In genomic region chr3:104441435-104441834, GRCm38 (mm10) we compare ENCODE assay signal across 8 mouse cellular contexts.
DNase-seq lines count a peak whose midpoint lies in the region; ATAC-seq and TF ChIP-seq lines count a peak whose summit lies in the region.

No protein-coding gene starts in this region.

- 0 out of 2 replicates have a peak overlapping the region, but pooled peaks have one; percentile 28 for H3K4me3 ChIP-seq in kidney, embryonic 15.5 days (replicated peaks)
- H3K4me3 ChIP-seq in forebrain, postnatal 0 days (ENCODE audit: low read depth, low read length): peak overlapping the region; percentile 24; the same call in 1 of the 2 replicates
- no peak overlapping the region; the same call in 1 of the 2 replicates for H3K4me3 ChIP-seq in stomach, embryonic 15.5 days (replicated peaks)
- H3K4me3 ChIP-seq in thymus, adult 2 months (ENCODE audit: control insufficient read depth, insufficient read depth, low read length): no peak overlapping the region

- H3K27me3 ChIP-seq in kidney, embryonic 15.5 days: no peaks in the 10 kb centered on the region
- H3K27me3 ChIP-seq in forebrain, postnatal 0 days (ENCODE audit: insufficient read depth, low read length): no peaks in the 10 kb centered on the region
- no peaks in the 10 kb centered on the region for H3K27me3 ChIP-seq in stomach, embryonic 15.5 days (replicated peaks)
- no peaks in the 10 kb centered on the region for H3K27me3 ChIP-seq in thymus, adult 2 months (ENCODE audit: control insufficient read depth, insufficient read depth, low read length)

- no peaks in the 10 kb centered on the region for H3K36me3 ChIP-seq in kidney, embryonic 15.5 days
- no peaks in the 10 kb centered on the region for H3K36me3 ChIP-seq in forebrain, postnatal 0 days (ENCODE audit: insufficient read depth)
- no peaks in the 10 kb centered on the region for H3K36me3 ChIP-seq in stomach, embryonic 15.5 days
- H3K36me3 ChIP-seq in thymus, adult 2 months (ENCODE audit: control insufficient read depth, insufficient read depth, low read length): no peaks in the 10 kb centered on the region

- H3K9me3 ChIP-seq in kidney, embryonic 15.5 days (replicated peaks): no peaks in the 10 kb centered on the region
- H3K9me3 ChIP-seq in forebrain, postnatal 0 days (ENCODE audit: low read length): no peaks in the 10 kb centered on the region
- H3K9me3 ChIP-seq in stomach, embryonic 15.5 days: no peaks in the 10 kb centered on the region

- no peak for DNase-seq in kidney, postnatal 4 days
- peak; percentile 13 for DNase-seq in forebrain, postnatal 0 days
- peak; percentile 74 to 83 for DNase-seq in lung, adult 18-20 months
- DNase-seq in thymus, adult 2 months: no peak
- no peak for DNase-seq in cerebellum, adult 11 months

- peak overlapping the region; percentile 56 for H3K4me2 ChIP-seq in kidney, embryonic 15.5 days
- peak overlapping the region; percentile 50 for H3K4me2 ChIP-seq in forebrain, postnatal 0 days (ENCODE audit: low read depth)
- peak overlapping the region; percentile 53 for H3K4me2 ChIP-seq in stomach, embryonic 15.5 days

- H3K4me1 ChIP-seq in kidney, embryonic 15.5 days: peaks cover 14% of the 10 kb centered on the region
- 0 out of 2 replicates have a peak, but pooled peaks cover 3% of the 10 kb centered on the region for H3K4me1 ChIP-seq in forebrain, postnatal 0 days (ENCODE audit: insufficient read depth)
- peaks cover 12% of the 10 kb centered on the region for H3K4me1 ChIP-seq in stomach, embryonic 15.5 days
- H3K4me1 ChIP-seq in thymus, adult 2 months (replicated peaks; ENCODE audit: control insufficient read depth, insufficient read depth, low read length): peaks cover 5% of the 10 kb centered on the region

- no peak for ATAC-seq in kidney, embryonic 15.5 days (replicated peaks; ENCODE audit: low FRiP score)
- no peak for ATAC-seq in forebrain, postnatal 0 days
- ATAC-seq in stomach, embryonic 15.5 days (ENCODE audit: insufficient read depth, low FRiP score, low read depth): peak; percentile 28
- ATAC-seq in megakaryocyte, adult 5-6 weeks (ENCODE audit: poor library complexity, severe bottlenecking): no peak

- no peak overlapping the region for H3K9ac ChIP-seq in kidney, embryonic 15.5 days
- H3K9ac ChIP-seq in forebrain, postnatal 0 days: peak overlapping the region; percentile 53
- H3K9ac ChIP-seq in stomach, embryonic 15.5 days: no peak overlapping the region

- peak overlapping the region; percentile 57; the same call in 1 of the 2 replicates for H3K27ac ChIP-seq in kidney, embryonic 15.5 days
- H3K27ac ChIP-seq in forebrain, postnatal 0 days (ENCODE audit: low read depth, low read length): peak overlapping the region; percentile 67
- H3K27ac ChIP-seq in stomach, embryonic 15.5 days: peak overlapping the region; percentile 72
- no peak overlapping the region for H3K27ac ChIP-seq in thymus, adult 2 months (ENCODE audit: control insufficient read depth, insufficient read depth, low read length)

- no peak for TF ChIP-seq CTCF in forebrain, postnatal 0 days (IDR thresholded peaks at IDR 0.05; ENCODE audit: low read depth)
- TF ChIP-seq CTCF in thymus, adult 2 months (IDR thresholded peaks at IDR 0.05; ENCODE audit: borderline replicate concordance, control insufficient read depth, extremely low read depth, insufficient read depth, low read length, poor library complexity): no peak

- 79% methylated on average over 7 of the region's 7 CpGs for WGBS in kidney, embryonic 15.5 days
- 80% methylated on average over 7 of the region's 7 CpGs for WGBS in forebrain, postnatal 0 days
- 55% methylated on average over 7 of the region's 7 CpGs for WGBS in stomach, embryonic 15.5 days
- 89% methylated on average over 7 of the region's 7 CpGs for WGBS in thymus, adult 2 months

- TF ChIP-seq POLR2A in thymus, adult 2 months (IDR thresholded peaks at IDR 0.05; ENCODE audit: control insufficient read depth, extremely low read depth, insufficient read depth, low read length, poor library complexity): no peak

Comparison
In these comparisons a context has a peak if more than half of its experiments do, and no peak if none do; other contexts are left out.
1. H3K4me3 ChIP-seq: peak in kidney, embryonic 15.5 days (single experiment) and forebrain, postnatal 0 days (single experiment); none in stomach, embryonic 15.5 days (single experiment) and thymus, adult 2 months (single experiment).
2. DNase-seq: peak in forebrain, postnatal 0 days (single experiment) and lung, adult 18-20 months (2 of 2); none in kidney, postnatal 4 days (0 of 2), thymus, adult 2 months (single experiment) and cerebellum, adult 11 months (single experiment).
3. Peak in every context shown above with its lines, with median percentiles within 50 percentile points of each other: H3K4me2 ChIP-seq.